Mouse (Mus musculus): ENCODE measurements around the gene Traip. TPM values are rescaled to one million over a fixed set of nuclear protein-coding genes. Genes with fewer than 3 reads are reported as not detected.

The Traip gene
- polyA plus RNA-seq, 1 experiment from 2014 or later: 38.8 TPM

- 0 out of 2 replicates have a peak, but pooled peaks cover 4% of the 10 kb centered on the region for H3K4me1 ChIP-seq
- 0 out of 2 replicates have a peak overlapping the region, but pooled peaks have one; percentile 7 for H3K27ac ChIP-seq (replicated peaks)
- WGBS: 93% methylated on average over 9 of the region's 9 CpGs
- H3K4me3 ChIP-seq: no peak overlapping the region
- peaks cover 99% of the 10 kb centered on the region for H3K36me3 ChIP-seq (replicated peaks)
- no peak for DNase-seq (ENCODE audit: low spot score)
- no peaks in the 10 kb centered on the region for H3K27me3 ChIP-seq (replicated peaks; ENCODE audit: low read depth, poor library complexity, severe bottlenecking)
- no peaks in the 10 kb centered on the region for H3K9me3 ChIP-seq
Measured at GRCm38 (mm10) chr9:107962916-107963315, 13.0 kb downstream of the Traip start.

GRCm38 (mm10) chr9:107963700-107964099 is 13.8 kb downstream of the Traip start:
- 22% methylated on average over 5 of the region's 5 CpGs for WGBS

GRCm38 (mm10) chr9:107964681-107965080 is 14.7 kb downstream of the Traip start:
- DNase-seq (ENCODE audit: low spot score): no peak
- no peaks in the 10 kb centered on the region for H3K9me3 ChIP-seq
- peaks cover 99% of the 10 kb centered on the region for H3K36me3 ChIP-seq (replicated peaks)
- no peak overlapping the region for H3K27ac ChIP-seq (replicated peaks)
- no peaks in the 10 kb centered on the region for H3K27me3 ChIP-seq (replicated peaks; ENCODE audit: low read depth, poor library complexity, severe bottlenecking)
- WGBS: 92% methylated on average over 9 of the region's 9 CpGs
- no peak overlapping the region for H3K4me3 ChIP-seq
- no peaks in the 10 kb centered on the region for H3K4me1 ChIP-seq

More at GRCm38 (mm10) chr9:107963700-107964099, 13.8 kb downstream of the Traip start:
- Histone ChIP-seq H3K27ac (replicated peaks) (peak overlapping the region; percentile 21), H3K36me3 (replicated peaks) (peaks cover 99% of the 10 kb centered on the region), H3K4me1 (0 out of 2 replicates have a peak, but pooled peaks cover 3% of the 10 kb centered on the region), H3K27me3 (replicated peaks; ENCODE audit: low read depth, poor library complexity, severe bottlenecking) (no peaks in the 10 kb centered on the region), H3K9me3 (no peaks in the 10 kb centered on the region), H3K4me3 (0 out of 2 replicates have a peak overlapping the region, but pooled peaks have one; percentile 11)
- DNase-seq (ENCODE audit: low spot score): peak; percentile 88

GRCm38 (mm10) chr9:107966676-107967075 is 16.7 kb downstream of the Traip start:
- Histone ChIP-seq H3K27ac (replicated peaks) (no peak overlapping the region), H3K27me3 (replicated peaks; ENCODE audit: low read depth, poor library complexity, severe bottlenecking) (no peaks in the 10 kb centered on the region), H3K9me3 (no peaks in the 10 kb centered on the region), H3K36me3 (replicated peaks) (peaks cover 99% of the 10 kb centered on the region), H3K4me3 (no peak overlapping the region), H3K4me1 (0 out of 2 replicates have a peak, but pooled peaks cover 3% of the 10 kb centered on the region)
- no peak for DNase-seq (ENCODE audit: low spot score)
- WGBS: 85% methylated on average over 10 of the region's 10 CpGs

- Histone ChIP-seq H3K4me3 (no peak overlapping the region), H3K9me3 (no peaks in the 10 kb centered on the region), H3K36me3 (replicated peaks) (peaks cover 99% of the 10 kb centered on the region), H3K4me1 (0 out of 2 replicates have a peak, but pooled peaks cover 3% of the 10 kb centered on the region), H3K27me3 (replicated peaks; ENCODE audit: low read depth, poor library complexity, severe bottlenecking) (no peaks in the 10 kb centered on the region), H3K27ac (replicated peaks) (no peak overlapping the region)
- DNase-seq (ENCODE audit: low spot score): no peak
- WGBS: 83% methylated on average over 6 of the region's 6 CpGs
Measured at GRCm38 (mm10) chr9:107967437-107967836, 17.5 kb downstream of the Traip start.

GRCm38 (mm10) chr9:107968531-107968930 is 18.6 kb downstream of the Traip start:
- H3K36me3 ChIP-seq (replicated peaks): peaks cover 99% of the 10 kb centered on the region
- H3K27me3 ChIP-seq (replicated peaks; ENCODE audit: low read depth, poor library complexity, severe bottlenecking): no peaks in the 10 kb centered on the region
- 93% methylated on average over 7 of the region's 7 CpGs for WGBS
- H3K27ac ChIP-seq (replicated peaks): no peak overlapping the region
- no peaks in the 10 kb centered on the region for H3K9me3 ChIP-seq
- 0 out of 2 replicates have a peak, but pooled peaks cover 3% of the 10 kb centered on the region for H3K4me1 ChIP-seq
- no peak overlapping the region for H3K4me3 ChIP-seq
- no peak for DNase-seq (ENCODE audit: low spot score)

GRCm38 (mm10) chr9:107970311-107970710 is 20.4 kb downstream of the Traip start:
- Histone ChIP-seq H3K4me3 (no peak overlapping the region), H3K27me3 (replicated peaks; ENCODE audit: low read depth, poor library complexity, severe bottlenecking) (no peaks in the 10 kb centered on the region), H3K36me3 (replicated peaks) (peaks cover 82% of the 10 kb centered on the region), H3K27ac (replicated peaks) (no peak overlapping the region), H3K9me3 (no peaks in the 10 kb centered on the region), H3K4me1 (peaks cover 3% of the 10 kb centered on the region)
- DNase-seq (ENCODE audit: low spot score): no peak
- WGBS: 91% methylated on average over 5 of the region's 5 CpGs

- Histone ChIP-seq H3K4me1 (peaks cover 9% of the 10 kb centered on the region), H3K9me3 (no peaks in the 10 kb centered on the region), H3K27ac (replicated peaks) (no peak overlapping the region; the same call in 1 of the 2 replicates), H3K36me3 (replicated peaks) (peaks cover 66% of the 10 kb centered on the region), H3K27me3 (replicated peaks; ENCODE audit: low read depth, poor library complexity, severe bottlenecking) (no peaks in the 10 kb centered on the region), H3K4me3 (no peak overlapping the region)
- DNase-seq (ENCODE audit: low spot score): no peak
- WGBS: 79% methylated on average over 8 of the region's 8 CpGs
Measured at GRCm38 (mm10) chr9:107971690-107972541, 22.0 kb downstream of the Traip start.

- Histone ChIP-seq H3K27ac (replicated peaks) (peak overlapping the region; percentile 35), H3K4me1 (peaks cover 26% of the 10 kb centered on the region), H3K9me3 (no peaks in the 10 kb centered on the region), H3K36me3 (replicated peaks) (peaks cover 40% of the 10 kb centered on the region), H3K4me3 (no peak overlapping the region), H3K27me3 (replicated peaks; ENCODE audit: low read depth, poor library complexity, severe bottlenecking) (no peaks in the 10 kb centered on the region)
- 82% methylated on average over 10 of the region's 10 CpGs for WGBS
- no peak for DNase-seq (ENCODE audit: low spot score)
Measured at GRCm38 (mm10) chr9:107974491-107975171, 24.7 kb downstream of the Traip start.

GRCm38 (mm10) chr9:107975399-107976386 is 25.8 kb downstream of the Traip start, which contains the start of gene Uba7:
Uba7 (plus strand) TSS chr9:107975505.
- no peaks in the 10 kb centered on the region for H3K9me3 ChIP-seq
- peak within 1 kb of the TSS; percentile 34; the same call in 1 of the 2 replicates for H3K4me3 ChIP-seq
- DNase-seq (ENCODE audit: low spot score): no peak
- H3K27ac ChIP-seq (replicated peaks): peak within 1 kb of the TSS; percentile 95
- H3K27me3 ChIP-seq (replicated peaks; ENCODE audit: low read depth, poor library complexity, severe bottlenecking): no peaks in the 10 kb centered on the region
- peaks cover 29% of the 10 kb centered on the region for H3K36me3 ChIP-seq (replicated peaks)
- peaks cover 36% of the 10 kb centered on the region for H3K4me1 ChIP-seq
- WGBS: 73% methylated on average over 12 of the region's 12 CpGs

- no peaks in the 10 kb centered on the region for H3K9me3 ChIP-seq
- H3K27me3 ChIP-seq (replicated peaks; ENCODE audit: low read depth, poor library complexity, severe bottlenecking): 0 out of 2 replicates have a peak, but pooled peaks cover 2% of the 10 kb centered on the region
- DNase-seq (ENCODE audit: low spot score): no peak
- H3K4me3 ChIP-seq: no peak overlapping the region
- H3K27ac ChIP-seq (replicated peaks): peak overlapping the region; percentile 95
- 93% methylated on average over 12 of the region's 12 CpGs for WGBS
- H3K4me1 ChIP-seq: peaks cover 65% of the 10 kb centered on the region
- H3K36me3 ChIP-seq (replicated peaks): no peaks in the 10 kb centered on the region; the same call in 1 of the 2 replicates
Measured at GRCm38 (mm10) chr9:107978815-107979214, 28.9 kb downstream of the Traip start.
